Mouse (Mus musculus) heart, postnatal 4 days (tissue): Measurements from ENCODE around the gene Ilf3. TPM values are rescaled to one million over a fixed set of nuclear protein-coding genes. Genes with fewer than 3 reads are reported as not detected.

Experiments used
- DNase-seq: peaks from one replicate; pipeline ENCODE4 v3.0.0; 2021
- total RNA-seq, 2 experiments: library from RNA; stranded (reverse); gene quantifications; 2 replicates each; pipeline ENCODE4 v1.2.3; 2021

Gene Ilf3
- total RNA-seq, 2 experiments from 2014 or later, result 79.5 to 80.1 TPM

- no peak for DNase-seq
Observed at GRCm38 (mm10) chr9:21439456-21439855, 71.8 kb downstream of the Ilf3 start.

- DNase-seq, result no peak
Observed at GRCm38 (mm10) chr9:21439914-21440313, 72.2 kb downstream of the Ilf3 start.

- no peak for DNase-seq
Observed at GRCm38 (mm10) chr9:21440387-21440786, 72.7 kb downstream of the Ilf3 start.

GRCm38 (mm10) chr9:21443853-21444252 lies 76.2 kb downstream of the Ilf3 start:
- no peak for DNase-seq

- DNase-seq, result no peak
Observed at GRCm38 (mm10) chr9:21444574-21444973, 76.9 kb downstream of the Ilf3 start.

GRCm38 (mm10) chr9:21445081-21445744 lies 77.5 kb downstream of the Ilf3 start:
- DNase-seq, result no peak

- DNase-seq, result no peak
Observed at GRCm38 (mm10) chr9:21447778-21448177, 80.1 kb downstream of the Ilf3 start.

- no peak for DNase-seq
Observed at GRCm38 (mm10) chr9:21449710-21450109, 82.0 kb downstream of the Ilf3 start.

- no peak for DNase-seq
Observed at GRCm38 (mm10) chr9:21450270-21450669, 82.6 kb downstream of the Ilf3 start.

GRCm38 (mm10) chr9:21451391-21451790 lies 83.7 kb downstream of the Ilf3 start:
- DNase-seq, result peak; percentile 29

GRCm38 (mm10) chr9:21451870-21452269 lies 84.2 kb downstream of the Ilf3 start:
- no peak for DNase-seq

- DNase-seq, result no peak
Observed at GRCm38 (mm10) chr9:21453003-21453402, 85.3 kb downstream of the Ilf3 start.

GRCm38 (mm10) chr9:21453459-21453858 lies 85.8 kb downstream of the Ilf3 start:
- DNase-seq, result no peak

GRCm38 (mm10) chr9:21454556-21454955 lies 86.9 kb downstream of the Ilf3 start:
- no peak for DNase-seq

Other genes with a start within 250 kb of the Ilf3 start
- gene Tyk2, start 236.6 kb upstream of the Ilf3 start, total RNA-seq, result 1 to 10 TPM; 7.7 to 8.2 TPM
- gene Cdc37, start 217.9 kb upstream of the Ilf3 start, total RNA-seq, result 100 to 1,000 TPM; 145 to 158 TPM
- gene Pde4a, start 202.2 kb upstream of the Ilf3 start, total RNA-seq, result 10 to 100 TPM; 18.7 to 21.1 TPM
- gene Keap1, start 128.5 kb upstream of the Ilf3 start, total RNA-seq, result 10 to 100 TPM; 33.7 to 37.7 TPM
- gene S1pr5, start 119.4 kb upstream of the Ilf3 start, total RNA-seq, result under 1 TPM; 0.17 to 0.29 TPM
- 10 to 100 TPM; 53.1 to 59.1 TPM for gene Atg4d, start 102.6 kb upstream of the Ilf3 start, total RNA-seq
- 10 to 100 TPM; 18.5 to 21.0 TPM for gene Kri1, start 79.9 kb upstream of the Ilf3 start, total RNA-seq
- 10 to 100 TPM; 49.5 to 54.6 TPM for gene Cdkn2d, start 76.5 kb upstream of the Ilf3 start, total RNA-seq
- not detected for gene Ap1m2, start 55.5 kb upstream of the Ilf3 start, total RNA-seq
- 10 to 100 TPM; 63.4 to 65.0 TPM for gene Slc44a2, start 47.2 kb upstream of the Ilf3 start, total RNA-seq
- gene Qtrt1, start 44.0 kb downstream of the Ilf3 start, total RNA-seq, result 10 to 100 TPM; 11.3 to 13.3 TPM
- 10 to 100 TPM; 83.9 to 86.7 TPM for gene Dnm2, start 57.0 kb downstream of the Ilf3 start, total RNA-seq
- 10 to 100 TPM; 38.6 to 46.3 TPM for gene Tmed1, start 142.4 kb downstream of the Ilf3 start, total RNA-seq
- gene AB124611, start 158.3 kb downstream of the Ilf3 start, total RNA-seq, result 1 to 10 TPM in 1 of 2 experiments, under 1 TPM in 1; 0.95 to 1.1 TPM
- gene Carm1, start 179.0 kb downstream of the Ilf3 start, total RNA-seq, result 10 to 100 TPM; 70.5 to 79.0 TPM
- gene Timm29, start 224.9 kb downstream of the Ilf3 start, total RNA-seq, result 10 to 100 TPM; 32.3 to 36.4 TPM
- gene Yipf2, start 225.0 kb downstream of the Ilf3 start, total RNA-seq, result 1 to 10 TPM; 6.6 to 7.7 TPM
- 10 to 100 TPM; 74.5 to 80.1 TPM for gene Smarca4, start 248.3 kb downstream of the Ilf3 start, total RNA-seq